Mouse (Mus musculus): Measurements from ENCODE around the gene Foxd3.
A peak's percentile ranks its signal among the peaks of the same experiment; 100 is the strongest.

The Foxd3 gene

DNA sequence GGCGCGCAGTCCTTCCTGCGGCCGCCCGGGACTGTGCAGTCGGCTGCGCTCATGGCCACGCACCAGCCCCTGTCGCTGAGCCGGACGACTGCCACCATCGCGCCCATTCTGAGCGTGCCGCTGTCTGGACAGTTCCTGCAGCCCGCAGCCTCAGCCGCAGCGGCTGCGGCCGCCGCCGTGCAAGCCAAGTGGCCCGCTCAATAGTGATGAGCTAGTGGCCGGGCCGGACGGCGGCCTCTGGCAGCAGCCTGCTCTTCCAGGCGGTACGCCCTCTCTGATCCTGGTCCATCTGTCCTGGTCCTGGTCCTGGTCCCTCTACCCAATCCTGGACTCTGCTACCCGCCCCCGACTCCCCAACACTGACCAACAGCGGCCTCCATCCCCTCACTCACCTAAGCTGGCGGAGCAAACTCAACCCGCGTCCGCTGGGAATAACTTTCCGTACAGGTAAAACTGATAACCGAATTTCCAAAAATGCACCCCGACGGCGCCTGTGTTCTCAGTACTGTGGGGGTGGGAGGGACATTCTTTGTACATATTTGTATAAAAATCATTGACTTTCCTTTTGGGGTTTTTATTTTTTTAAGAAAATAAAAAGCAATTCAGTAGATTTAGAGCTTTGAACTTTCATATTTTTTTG is 1.9 kb downstream of the Foxd3 start:
- no peak for DNase-seq

DNA sequence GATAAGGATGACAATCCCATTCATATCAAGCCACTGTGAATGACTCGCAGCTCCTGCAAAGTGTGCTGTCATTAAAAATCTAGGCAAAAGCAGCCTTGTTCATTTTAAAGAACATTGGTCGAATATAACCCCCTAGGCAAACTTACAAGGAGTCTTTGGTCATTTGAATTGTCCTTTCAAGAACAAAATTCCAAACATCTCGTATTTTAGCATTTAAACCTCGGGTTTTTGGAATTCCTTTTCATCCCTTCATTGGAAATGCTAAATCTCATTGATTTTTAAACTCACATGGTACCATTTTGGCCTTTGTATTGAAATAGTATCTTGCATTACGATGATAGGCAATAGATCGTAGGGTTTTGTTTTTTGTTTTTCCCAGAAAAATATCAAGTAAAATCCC is 2.8 kb downstream of the Foxd3 start:
- DNase-seq, result no peak

GRCm38 (mm10) chr4:99659361-99660072 is 3.4 kb downstream of the Foxd3 start:
- no peak for DNase-seq

- DNase-seq, result no peak
Measured at GRCm38 (mm10) chr4:99660073-99660611, 4.0 kb downstream of the Foxd3 start.

DNA sequence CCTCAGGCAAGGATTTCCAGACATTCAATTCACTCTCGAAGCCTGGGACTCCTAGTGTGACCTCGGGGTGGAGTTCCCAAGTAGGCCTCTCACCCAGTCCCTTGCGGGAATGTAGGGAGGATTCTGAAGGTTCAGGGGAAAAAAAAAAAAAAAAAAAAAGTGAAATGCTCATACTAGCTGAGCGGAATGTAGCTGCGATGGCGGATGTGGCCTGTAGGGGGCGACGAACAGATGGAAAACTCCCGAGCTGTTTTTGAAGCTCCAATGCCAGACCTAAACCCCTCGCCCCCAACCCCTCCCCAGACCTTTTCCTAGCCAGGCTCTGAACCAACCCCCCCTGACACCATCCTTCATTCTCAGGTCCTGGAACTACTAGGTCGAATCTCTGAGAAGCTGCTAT is 4.9 kb downstream of the Foxd3 start:
- DNase-seq, result peak; percentile 26

- DNase-seq, result no peak
Measured at GRCm38 (mm10) chr4:99661956-99662355, 5.9 kb downstream of the Foxd3 start.

GRCm38 (mm10) chr4:99662431-99662830 is 6.3 kb downstream of the Foxd3 start:
- DNase-seq, result no peak

DNA sequence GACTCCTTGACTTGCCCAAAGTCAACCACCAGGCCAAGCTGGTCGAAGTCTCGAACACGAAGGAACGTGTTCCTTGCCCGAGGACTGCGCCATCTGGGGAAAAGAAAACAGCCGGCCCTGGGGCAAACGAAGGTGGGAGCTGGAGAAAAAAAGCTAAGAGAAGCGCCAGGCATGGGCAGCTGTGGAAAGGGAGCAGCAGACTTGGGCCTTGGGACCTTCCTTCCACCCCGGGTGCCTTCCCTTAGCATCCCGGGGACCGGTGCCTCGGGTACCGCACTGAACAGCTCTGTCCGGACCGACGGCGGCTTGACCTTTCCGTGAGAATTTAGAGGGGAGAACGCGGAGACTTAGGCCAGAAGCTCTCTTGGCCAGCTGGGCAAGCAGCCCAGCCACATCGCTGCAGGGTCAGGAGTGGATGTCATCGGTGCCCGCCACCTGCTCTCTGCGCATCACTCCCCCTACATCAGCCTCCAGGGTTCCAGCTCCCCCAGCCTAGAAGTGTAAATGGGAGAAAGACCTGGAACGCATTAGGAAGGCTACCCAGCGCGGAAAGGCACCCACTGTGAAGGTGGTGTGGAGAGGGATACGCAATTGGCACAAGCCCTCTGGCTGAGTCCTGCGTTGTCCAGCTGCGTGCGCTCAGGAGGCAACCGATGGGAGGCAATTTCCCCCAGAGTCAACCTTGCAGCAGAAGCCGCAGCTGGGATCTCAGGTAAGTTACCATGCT is 6.9 kb downstream of the Foxd3 start:
- no peak for DNase-seq

DNA sequence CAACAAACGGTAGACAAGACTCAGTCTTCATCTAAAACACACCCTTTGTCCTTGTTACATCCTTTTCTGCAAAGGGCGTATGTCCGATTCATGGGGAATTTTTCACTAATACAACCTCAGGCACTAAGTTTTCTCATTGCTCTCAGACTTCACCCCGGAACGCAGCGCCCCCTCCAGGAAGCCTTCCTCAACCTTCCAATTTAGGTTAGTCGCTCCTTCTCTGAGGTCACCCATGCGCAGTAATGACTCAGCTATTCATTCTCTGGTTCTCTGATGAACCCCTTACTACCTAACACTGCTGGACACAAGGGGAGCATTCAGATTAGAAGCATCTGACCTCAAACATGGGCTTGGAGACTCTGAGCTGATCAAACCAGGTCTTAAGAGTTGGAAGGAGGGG is 7.6 kb downstream of the Foxd3 start:
- no peak for DNase-seq

GRCm38 (mm10) chr4:99670203-99670851 is 14.2 kb downstream of the Foxd3 start:
- no peak for DNase-seq

- DNase-seq, result no peak
Measured at GRCm38 (mm10) chr4:99675191-99675590, 19.1 kb downstream of the Foxd3 start.

DNA sequence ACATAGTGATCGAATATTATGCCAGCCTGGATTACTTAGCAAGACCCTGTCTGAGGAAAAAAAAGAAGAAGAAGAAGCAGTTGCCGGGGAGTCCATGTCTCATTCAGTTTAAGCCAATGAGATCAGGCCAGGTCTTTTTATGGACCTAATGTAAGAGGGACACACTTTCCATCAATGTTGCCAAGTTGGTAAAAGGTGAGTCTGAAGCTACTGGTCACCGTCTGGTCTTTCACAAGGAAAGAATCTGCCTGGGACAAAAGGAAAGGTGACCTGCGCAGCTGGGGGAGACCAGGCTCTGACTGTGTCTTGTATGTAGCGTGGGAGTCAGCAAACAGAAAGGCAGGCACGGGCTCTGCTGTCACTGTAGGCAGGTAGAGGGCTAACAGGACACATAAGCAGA is 27.8 kb downstream of the Foxd3 start:
- DNase-seq, result no peak

DNA sequence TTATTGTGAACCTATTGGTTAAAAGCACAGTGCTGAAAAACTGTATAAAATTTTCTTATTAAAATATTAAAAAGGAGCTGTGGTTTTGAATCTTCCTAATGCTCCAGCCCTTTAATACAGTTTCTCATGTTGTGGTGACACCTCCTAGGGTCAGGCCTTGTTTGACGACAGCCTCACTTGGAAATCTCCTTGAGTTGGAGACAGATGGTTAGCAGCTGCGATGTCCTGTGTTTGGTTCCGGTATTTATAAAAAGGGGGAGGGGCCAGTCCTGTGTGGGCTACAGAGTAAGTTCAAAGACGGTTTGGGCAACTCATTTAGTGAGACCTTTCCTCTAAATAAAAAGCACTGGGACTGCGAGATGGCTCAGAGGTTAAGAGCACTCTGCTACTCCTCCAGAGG is 30.2 kb downstream of the Foxd3 start:
- DNase-seq, result no peak
